Mouse (Mus musculus) MEL (cell line): ENCODE measurements around the gene Cenpx. TPM values are rescaled to one million over a fixed set of nuclear protein-coding genes. Genes with fewer than 3 reads are reported as not detected.

Source experiments
- DNase-seq: peaks from one replicate; pipeline ENCODE4 v3.0.0; 2011; ENCODE audit warnings: low read depth, low spot score
- H3K27ac ChIP-seq: 2 replicates; pipeline ENCODE4 v1.5.1; 2012; ENCODE audit warnings: low read depth, mild to moderate bottlenecking, control low read depth, low read length, moderate library complexity; ENCODE audit not compliant: control insufficient read depth
- H3K27me3 ChIP-seq, 2 experiments: fragments of 150-350 bp in 1 of 2; sonication (generic) in 1 of 2; 2 replicates each; pipeline ENCODE4 v1.6.1; 2012; ENCODE audit warnings: low read length in 2 of 2, mild to moderate bottlenecking in 2 of 2, improper control_type of control experiment in 1 of 2, moderate library complexity in 1 of 2; ENCODE audit not compliant: insufficient read depth in 2 of 2, control insufficient read depth in 1 of 2
- H3K36me3 ChIP-seq, 2 experiments: 2 replicates each; pipeline ENCODE4 v1.6.1; 2012 to 2014; ENCODE audit warnings: low read length in 2 of 2, improper control_type of control experiment in 1 of 2, inconsistent platforms in 1 of 2, mild to moderate bottlenecking in 1 of 2; ENCODE audit not compliant: insufficient read depth in 2 of 2, control insufficient read depth in 1 of 2
- H3K4me1 ChIP-seq, 2 experiments: fragments of 150-350 bp in 1 of 2; sonication (generic) in 1 of 2; 2 replicates each; pipeline ENCODE4 v1.6.1; 2012; ENCODE audit warnings: low read length in 2 of 2, improper control_type of control experiment in 1 of 2, mild to moderate bottlenecking in 1 of 2; ENCODE audit not compliant: insufficient read depth in 2 of 2, control insufficient read depth in 1 of 2
- H3K4me3 ChIP-seq, 2 experiments: fragments of 150-350 bp in 1 of 2; sonication (generic) in 1 of 2; 2 replicates each; pipeline ENCODE4 v1.5.1; 2012; ENCODE audit warnings: low read depth in 2 of 2, low read length in 2 of 2, mild to moderate bottlenecking in 2 of 2, moderate library complexity in 2 of 2, control low read depth in 1 of 2, improper control_type of control experiment in 1 of 2; ENCODE audit not compliant: control insufficient read depth in 1 of 2, insufficient read depth in 1 of 2
- H3K79me2 ChIP-seq: 2 replicates; pipeline ENCODE4 v1.6.1; 2012; ENCODE audit warnings: mild to moderate bottlenecking, low read length, moderate library complexity; ENCODE audit not compliant: control insufficient read depth, poor library complexity, insufficient read depth
- H3K9ac ChIP-seq: 2 replicates; pipeline ENCODE4 v1.6.1; 2012; ENCODE audit warnings: low read depth, mild to moderate bottlenecking, control low read depth, low read length, moderate library complexity; ENCODE audit not compliant: control insufficient read depth, poor library complexity, severe bottlenecking
- H3K9me3 ChIP-seq: fragments of 150-350 bp; sonication (generic); replicated peaks from 2 replicates; pipeline ENCODE4 v1.6.1; 2012; ENCODE audit warnings: mild to moderate bottlenecking, low read length, improper control_type of control experiment, moderate library complexity; ENCODE audit not compliant: insufficient read depth
- ELF1 ChIP-seq: IDR thresholded peaks from 2 replicates; pipeline ENCODE4 v1.6.1; 2014; ENCODE audit warnings: low read depth, mild to moderate bottlenecking, inconsistent platforms, low read length, improper control_type of control experiment, moderate library complexity
- EP300 ChIP-seq, 2 experiments: IDR thresholded peaks; 2 replicates each; pipeline ENCODE4 v1.6.1; 2011; ENCODE audit warnings: improper control_type of control experiment in 2 of 2, low read length in 2 of 2, low read depth in 1 of 2, mild to moderate bottlenecking in 1 of 2
- ETS1 ChIP-seq: IDR thresholded peaks from 2 replicates; pipeline ENCODE4 v1.6.1; 2012; ENCODE audit warnings: low read depth, mild to moderate bottlenecking, inconsistent platforms, low read length, improper control_type of control experiment, moderate library complexity
- JUND ChIP-seq: IDR thresholded peaks from 2 replicates; pipeline ENCODE4 v1.6.1; 2011; ENCODE audit warnings: low read depth, mild to moderate bottlenecking, improper control_type of control experiment, low read length
- MAX ChIP-seq: IDR thresholded peaks from 2 replicates; pipeline ENCODE4 v1.6.1; 2011; ENCODE audit warnings: low read length, improper control_type of control experiment
- MAZ ChIP-seq: IDR thresholded peaks from 2 replicates; pipeline ENCODE4 v1.6.1; 2012; ENCODE audit warnings: low read depth, mild to moderate bottlenecking, inconsistent platforms, low read length, improper control_type of control experiment
- MYB ChIP-seq: IDR thresholded peaks from 2 replicates; pipeline ENCODE4 v1.6.1; 2011; ENCODE audit warnings: mild to moderate bottlenecking, low read depth, low read length, improper control_type of control experiment
- NRF1 ChIP-seq: IDR thresholded peaks from 2 replicates; pipeline ENCODE4 v1.6.1; 2014; ENCODE audit warnings: low read depth, mild to moderate bottlenecking, inconsistent platforms, low read length, improper control_type of control experiment, moderate library complexity; ENCODE audit not compliant: poor library complexity, insufficient read depth, severe bottlenecking
- POLR2AphosphoS2 ChIP-seq: IDR thresholded peaks from 2 replicates; pipeline ENCODE4 v1.6.1; 2011; ENCODE audit warnings: low read length, improper control_type of control experiment
- POLR2AphosphoS5 ChIP-seq: IDR thresholded peaks from 2 replicates; pipeline ENCODE4 v1.6.1; 2012; ENCODE audit warnings: low read depth, borderline replicate concordance, mild to moderate bottlenecking, inconsistent platforms, low read length, moderate library complexity, mixed read lengths
- RCOR1 ChIP-seq: IDR thresholded peaks from 2 replicates; pipeline ENCODE4 v1.6.1; 2012; ENCODE audit warnings: low read depth, mild to moderate bottlenecking, inconsistent platforms, low read length, improper control_type of control experiment
- SMC3 ChIP-seq: IDR thresholded peaks from 2 replicates; pipeline ENCODE4 v1.6.1; 2011; ENCODE audit warnings: low read depth, low read length, improper control_type of control experiment
- TAL1 ChIP-seq: IDR thresholded peaks from 2 replicates; pipeline ENCODE4 v1.6.1; 2012; ENCODE audit warnings: mild to moderate bottlenecking, inconsistent platforms, low read length, moderate library complexity, mixed read lengths
- TBP ChIP-seq: IDR thresholded peaks from 2 replicates; pipeline ENCODE4 v1.8.0; 2011; ENCODE audit warnings: low read depth, low read length, improper control_type of control experiment
- UBTF ChIP-seq: IDR thresholded peaks from 2 replicates; pipeline ENCODE4 v1.6.1; 2012; ENCODE audit warnings: low read depth, mild to moderate bottlenecking, inconsistent platforms, low read length, improper control_type of control experiment, moderate library complexity, borderline replicate concordance; ENCODE audit not compliant: insufficient read depth
- USF1 ChIP-seq: IDR thresholded peaks from 2 replicates; pipeline ENCODE4 v1.6.1; 2014; ENCODE audit warnings: low read depth, mild to moderate bottlenecking, inconsistent platforms, low read length, improper control_type of control experiment, moderate library complexity
- USF2 ChIP-seq, 2 experiments: IDR thresholded peaks; 2 replicates each; pipeline ENCODE4 v1.6.1; 2011 to 2012; ENCODE audit warnings: improper control_type of control experiment in 2 of 2, low read length in 2 of 2, borderline replicate concordance in 1 of 2, inconsistent platforms in 1 of 2, low read depth in 1 of 2, mild to moderate bottlenecking in 1 of 2; ENCODE audit not compliant: insufficient read depth in 1 of 2
- ZC3H11A ChIP-seq: IDR thresholded peaks from 2 replicates; pipeline ENCODE4 v1.6.1; 2012; ENCODE audit warnings: low read depth, mild to moderate bottlenecking, inconsistent platforms, low read length, improper control_type of control experiment
- ZNF384 ChIP-seq: IDR thresholded peaks from 2 replicates; pipeline ENCODE4 v1.6.1; 2012; ENCODE audit warnings: low read depth, mild to moderate bottlenecking, inconsistent platforms, low read length, improper control_type of control experiment
- polyA plus RNA-seq, 2 experiments: library from polyadenylated mRNA; stranded (reverse) in 1 of 2; unstranded in 1 of 2; fragments of >175 nt in 1 of 2; fragments of >200 nt in 1 of 2; gene quantifications; 2 replicates each; pipeline versions ENCODE4 v1.2.1 to v1.2.4; 2012; ENCODE audit warnings: low replicate concordance in 2 of 2, low read depth in 1 of 2; ENCODE audit not compliant: insufficient read length in 2 of 2, insufficient read depth in 1 of 2, missing spikeins in 1 of 2
- total RNA-seq: library from RNA; depleted of rRNA; stranded (reverse); fragments of 300-350 nt; gene quantifications from 2 replicates; pipeline ENCODE4 v1.2.3, GENCODE M21; 2012

Gene Cenpx
- total and polyA plus RNA-seq, 3 experiments: 141 to 206 TPM; not detected in 1

- no peaks in the 10 kb centered on the region for H3K27me3 ChIP-seq
- TF ChIP-seq MAX (no peak), MYB (no peak), TBP (no peak), RCOR1 (no peak), ELF1 (no peak), NRF1 (no peak), USF2 (IDR thresholded peaks at IDR 0.05; ENCODE audit: borderline replicate concordance in 1 of 2, insufficient read depth in 1 of 2, low read depth in 1 of 2, low read length in 2 of 2) (no peak), ETS1 (no peak), SMC3 (no peak), TAL1 (no peak), JUND (no peak), ZNF384 (no peak), ZC3H11A (no peak), EP300 (IDR thresholded peaks at IDR 0.05; ENCODE audit: low read depth in 1 of 2, low read length in 2 of 2) (no peak), UBTF (no peak), MAZ (no peak), POLR2AphosphoS5 (no peak), USF1 (no peak), POLR2AphosphoS2 (no peak)
- TF ChIP-seq, all 39 proteins: peak for 0
These were observed 8.8 kb downstream of the Cenpx start for GRCm38 (mm10) chr11:120704486-120705325.

More at GRCm38 (mm10) chr11:120704486-120705325, 8.8 kb downstream of the Cenpx start:
- Histone ChIP-seq H3K27ac (no peak overlapping the region), H3K79me2 (no peaks in the 10 kb centered on the region), H3K4me1 (no peaks in the 10 kb centered on the region), H3K9me3 (no peaks in the 10 kb centered on the region), H3K9ac (no peak overlapping the region), H3K4me3 (no peak overlapping the region), H3K36me3 (no peaks in the 10 kb centered on the region; a peak in 1 of 4 replicates)
- no peak for DNase-seq
